Mouse (Mus musculus): Measurements from ENCODE around the gene Nav1.

Gene Nav1

GRCm38 (mm10) chr1:135617344-135617743, 10.2 kb upstream of the Nav1 start:
- in situ Hi-C loops (cut with MboI, MseI) = no loop called here

GRCm38 (mm10) chr1:135615715-135616641, 8.9 kb upstream of the Nav1 start:
- in situ Hi-C loops (cut with MboI, MseI) = no loop called here

GRCm38 (mm10) chr1:135609621-135610020, 2.5 kb upstream of the Nav1 start:
- in situ Hi-C loops (cut with MboI, MseI) = no loop called here

GRCm38 (mm10) chr1:135606355-135607015, 610 bp downstream of the Nav1 start:
- in situ Hi-C loops (cut with MboI, MseI) = no loop called here

GRCm38 (mm10) chr1:135605530-135605929, 1.6 kb downstream of the Nav1 start:
- in situ Hi-C loops (cut with MboI, MseI) = no loop called here

- in situ Hi-C loops (cut with MboI, MseI) = no loop called here
Measured at GRCm38 (mm10) chr1:135604361-135605052, 2.6 kb downstream of the Nav1 start.

GRCm38 (mm10) chr1:135603121-135603870, 3.8 kb downstream of the Nav1 start:
- in situ Hi-C loops (cut with MboI, MseI) = no loop called here

- in situ Hi-C loops (cut with MboI, MseI) = no loop called here
Measured at GRCm38 (mm10) chr1:135600023-135601005, 6.8 kb downstream of the Nav1 start.

GRCm38 (mm10) chr1:135598251-135598879, 8.7 kb downstream of the Nav1 start:
- in situ Hi-C loops (cut with MboI, MseI) = no loop called here

- in situ Hi-C loops (cut with MboI, MseI) = no loop called here
Measured at GRCm38 (mm10) chr1:135594279-135594903, 12.7 kb downstream of the Nav1 start.

- in situ Hi-C loops (cut with MboI, MseI) = no loop called here
Measured at GRCm38 (mm10) chr1:135593560-135594278, 13.4 kb downstream of the Nav1 start.

- in situ Hi-C loops (cut with MboI, MseI) = no loop called here
Measured at GRCm38 (mm10) chr1:135590776-135591175, 16.3 kb downstream of the Nav1 start.

- in situ Hi-C loops (cut with MboI, MseI) = no loop called here
Measured at GRCm38 (mm10) chr1:135588973-135589372, 18.1 kb downstream of the Nav1 start.

GRCm38 (mm10) chr1:135586903-135587302, 20.2 kb downstream of the Nav1 start:
- in situ Hi-C loops (cut with MboI, MseI) = no loop called here

- in situ Hi-C loops (cut with MboI, MseI) = no loop called here
Measured at GRCm38 (mm10) chr1:135585573-135585972, 21.5 kb downstream of the Nav1 start.

GRCm38 (mm10) chr1:135584587-135585541, 22.2 kb downstream of the Nav1 start:
- in situ Hi-C loops (cut with MboI, MseI) = no loop called here

- in situ Hi-C loops (cut with MboI, MseI) = no loop called here
Measured at GRCm38 (mm10) chr1:135583678-135584515, 23.2 kb downstream of the Nav1 start.

Measured in T-helper 1 cell (primary cell).